Mouse (Mus musculus) splenic B cell, adult 2 months (primary cell): ENCODE measurements at regions not wholly inside any gene's neighbourhood (a gene's known extent, or its start where the extent isn't known, plus 50 kb on each side); places are given as distances from the start of the nearest gene placed in this dataset.

ENCODE experiments used
- DNase-seq: peaks from one replicate; pipeline ENCODE4 v3.0.0-alpha.2; 2011; ENCODE audit warnings: low read depth, low spot score
- H3K27me3 ChIP-seq: 2 replicates; pipeline ENCODE4 v1.6.1; 2012; ENCODE audit warnings: mild to moderate bottlenecking, low read length, moderate library complexity, mixed read lengths; ENCODE audit not compliant: control insufficient read depth, poor library complexity, insufficient read depth, severe bottlenecking
- H3K36me3 ChIP-seq: 2 replicates; pipeline ENCODE4 v1.6.1; 2012; ENCODE audit warnings: mild to moderate bottlenecking, low read length, moderate library complexity, mixed read lengths; ENCODE audit not compliant: control insufficient read depth, poor library complexity, insufficient read depth, severe bottlenecking

DNA sequence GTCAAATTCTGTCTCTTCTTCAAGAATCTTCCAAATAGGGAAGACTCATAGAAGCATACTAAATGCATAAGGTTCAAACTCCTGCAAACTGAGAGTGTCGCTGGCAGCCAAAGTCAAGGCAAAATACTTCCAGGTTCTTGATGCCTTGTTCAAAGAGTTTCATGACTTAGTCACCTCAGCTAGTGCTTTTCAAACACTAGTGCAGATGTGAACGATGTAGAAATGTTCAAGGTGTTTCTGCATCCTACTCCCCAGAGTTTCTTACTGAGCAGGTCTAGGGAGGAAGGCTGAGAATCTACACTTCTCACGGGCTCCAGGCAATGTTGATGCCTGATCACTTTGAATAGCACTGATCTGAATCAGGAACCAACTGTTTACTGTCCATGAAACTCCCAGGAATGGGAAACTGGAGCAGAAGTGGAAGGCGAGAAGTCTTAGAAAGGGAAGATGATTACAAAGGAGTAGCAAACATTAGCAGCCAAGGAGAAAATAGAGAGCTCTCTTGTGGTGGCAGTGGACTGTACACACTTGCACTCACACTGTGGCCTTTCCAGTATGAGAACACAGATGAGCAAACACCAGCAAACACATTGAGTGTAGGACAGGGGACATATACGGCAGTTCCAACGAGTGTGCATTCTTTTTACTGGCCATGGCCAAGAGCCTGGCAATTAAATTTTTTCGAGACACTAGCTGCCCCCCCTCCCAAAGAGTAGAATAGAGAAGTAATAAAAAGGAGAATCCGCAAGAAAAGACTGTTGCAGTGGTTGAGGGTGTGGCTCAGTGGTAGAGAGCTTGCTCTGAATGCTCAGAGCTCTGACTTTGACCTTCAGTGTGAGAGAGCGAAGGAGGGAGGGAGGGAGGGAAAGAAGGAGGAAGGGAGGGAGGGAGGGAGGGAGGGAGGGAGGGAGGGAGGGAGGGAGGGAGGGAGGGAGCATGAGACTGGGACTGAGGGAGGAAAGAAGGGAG, 247.4 kb upstream of the Fn1 start:
- no peak for DNase-seq
- Histone ChIP-seq H3K27me3 (no peaks in the 10 kb centered on the region), H3K36me3 (no peaks in the 10 kb centered on the region)

DNA sequence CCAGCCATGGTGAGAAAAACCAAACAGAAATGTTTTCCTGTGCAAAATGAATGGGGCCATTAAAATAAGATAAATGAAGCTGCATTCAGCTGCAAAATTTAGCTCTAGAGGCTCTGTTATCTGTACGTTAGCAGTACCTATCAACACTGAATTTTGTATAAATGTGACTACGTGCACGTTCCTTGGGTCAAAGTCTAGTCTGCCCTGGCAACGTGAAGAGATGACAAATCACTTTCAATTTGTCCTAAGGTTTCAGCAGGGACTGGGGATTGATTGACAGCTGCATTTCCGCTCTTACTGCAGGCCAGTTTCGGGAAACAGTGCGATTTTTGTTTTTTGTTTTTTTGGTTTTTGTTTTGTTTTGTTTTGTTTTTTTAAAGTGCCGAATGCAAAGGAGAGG, 246.1 kb upstream of the Fn1 start:
- H3K27me3 ChIP-seq: no peaks in the 10 kb centered on the region
- no peak for DNase-seq

DNA sequence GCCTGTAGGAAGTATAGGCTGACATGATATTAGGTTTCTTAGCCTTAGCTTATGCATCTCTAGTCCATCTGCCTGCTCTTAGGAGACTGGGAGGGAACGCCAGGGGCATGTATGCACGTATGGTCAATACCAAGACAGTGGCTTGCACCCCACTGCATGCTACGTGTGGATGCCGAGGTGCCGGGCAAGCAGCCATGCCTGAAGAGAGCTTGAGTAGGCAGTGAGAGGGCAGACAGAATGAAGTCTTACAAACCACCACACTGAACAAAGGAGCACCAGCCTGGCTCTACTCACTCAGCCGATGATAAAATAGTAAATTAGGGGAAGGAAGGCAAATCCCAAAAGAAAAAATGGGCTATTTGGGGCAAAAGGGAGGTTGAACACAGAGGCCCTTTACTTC, 245.2 kb upstream of the Fn1 start:
- DNase-seq: no peak
- H3K27me3 ChIP-seq: no peaks in the 10 kb centered on the region
- H3K36me3 ChIP-seq: no peaks in the 10 kb centered on the region

More for the DNA sequence above, 246.1 kb upstream of the Fn1 start:
- no peaks in the 10 kb centered on the region for H3K36me3 ChIP-seq

DNA sequence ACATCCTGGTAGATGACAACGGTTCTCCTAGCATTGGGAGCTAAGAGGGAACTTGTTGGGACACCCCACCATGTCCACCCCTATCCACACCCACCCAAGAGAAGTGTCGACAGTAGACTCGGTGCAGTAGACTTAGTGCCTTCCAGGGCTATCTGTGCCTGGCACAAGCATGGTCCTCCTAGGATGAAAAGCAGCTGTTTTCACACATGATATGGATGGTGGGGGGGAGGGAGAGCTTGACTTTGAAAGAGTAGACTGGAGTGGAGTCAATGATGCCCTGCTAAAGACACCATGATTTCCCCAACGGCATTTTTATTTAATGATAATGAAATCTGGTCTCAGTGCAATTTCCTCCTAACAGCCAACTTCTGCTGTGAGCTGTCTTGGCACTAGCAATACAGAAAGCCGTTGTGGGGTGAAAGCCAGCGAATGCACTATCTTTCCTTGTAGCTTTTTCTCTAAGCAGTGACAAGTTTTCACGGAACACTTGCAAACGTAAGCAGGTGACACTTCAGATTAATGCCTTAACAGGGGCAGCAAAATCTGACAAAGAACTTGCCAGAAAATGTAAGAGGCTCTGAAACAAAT, 244.6 kb upstream of the Fn1 start:
- Histone ChIP-seq H3K36me3 (no peaks in the 10 kb centered on the region), H3K27me3 (no peaks in the 10 kb centered on the region)
- no peak for DNase-seq

DNA sequence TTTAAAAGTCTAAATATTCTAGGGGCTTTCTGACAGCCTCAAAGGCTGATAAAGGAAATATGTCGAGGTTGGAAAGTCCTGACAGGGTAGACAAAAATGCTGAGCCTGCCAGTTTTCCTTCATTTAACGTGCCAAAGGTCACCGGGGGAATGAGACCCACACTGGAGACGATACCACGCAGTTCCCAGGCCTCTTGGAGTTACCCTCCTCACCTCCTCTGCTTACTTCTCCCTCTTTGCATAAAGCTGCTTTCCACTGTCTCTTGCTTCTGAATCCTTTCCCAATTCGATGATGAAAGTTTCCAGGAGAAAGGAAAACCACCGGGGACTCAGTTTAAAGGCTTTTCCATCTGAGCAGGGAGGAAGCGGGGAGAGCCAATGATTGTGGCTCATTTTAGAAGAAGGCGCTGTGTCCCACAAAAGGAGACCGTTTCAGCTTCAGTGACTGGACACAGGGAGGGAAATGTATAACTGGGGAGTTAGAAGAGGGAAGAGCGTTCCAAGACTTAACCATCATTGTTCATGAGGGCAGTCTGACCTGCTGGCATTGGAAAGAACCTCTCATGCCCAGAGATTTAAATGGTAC, 243.2 kb upstream of the Fn1 start:
- no peaks in the 10 kb centered on the region for H3K27me3 ChIP-seq
- H3K36me3 ChIP-seq: no peaks in the 10 kb centered on the region
- no peak for DNase-seq

DNA sequence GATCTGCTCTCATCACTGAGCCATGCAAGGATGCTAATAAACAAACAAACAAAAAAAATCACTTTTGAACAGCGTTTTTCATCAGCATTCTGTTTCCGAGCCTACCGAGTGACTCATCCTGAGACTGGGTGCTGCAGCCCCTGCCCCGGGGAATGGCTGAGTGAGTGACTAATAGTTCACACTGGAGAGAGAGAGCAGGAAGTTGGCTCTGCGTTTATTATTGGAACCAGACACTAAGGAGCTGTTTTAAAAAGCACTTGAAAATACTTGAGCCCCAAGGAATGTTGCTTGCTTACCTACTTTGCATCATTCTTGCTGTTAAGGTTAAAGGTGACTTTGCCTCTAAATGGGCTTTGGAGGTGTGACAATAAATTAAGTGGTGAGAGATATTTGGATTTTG, 240.6 kb upstream of the Fn1 start:
- DNase-seq: no peak
- Histone ChIP-seq H3K36me3 (no peaks in the 10 kb centered on the region), H3K27me3 (no peaks in the 10 kb centered on the region)

DNA sequence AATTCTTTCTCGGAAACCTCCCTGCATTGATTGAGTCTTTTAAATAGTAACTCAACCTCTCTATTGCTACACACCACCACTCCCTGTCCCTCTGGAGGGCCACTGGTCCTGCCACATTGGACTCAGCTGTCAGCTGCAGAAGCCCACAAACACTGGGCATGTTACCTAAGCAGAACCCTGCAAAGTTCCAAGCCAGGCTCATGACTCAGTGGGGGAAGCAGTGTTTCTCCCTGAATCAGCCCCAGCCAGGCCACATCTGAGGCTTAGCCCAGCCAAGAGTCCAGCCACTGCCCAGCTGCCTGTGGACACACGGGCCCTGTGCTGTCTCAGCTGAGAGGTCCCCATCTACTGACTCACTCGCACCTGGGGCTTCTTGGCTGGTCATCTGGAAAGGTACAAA, 234.8 kb upstream of the Fn1 start:
- no peaks in the 10 kb centered on the region for H3K36me3 ChIP-seq
- no peaks in the 10 kb centered on the region for H3K27me3 ChIP-seq
- no peak for DNase-seq

DNA sequence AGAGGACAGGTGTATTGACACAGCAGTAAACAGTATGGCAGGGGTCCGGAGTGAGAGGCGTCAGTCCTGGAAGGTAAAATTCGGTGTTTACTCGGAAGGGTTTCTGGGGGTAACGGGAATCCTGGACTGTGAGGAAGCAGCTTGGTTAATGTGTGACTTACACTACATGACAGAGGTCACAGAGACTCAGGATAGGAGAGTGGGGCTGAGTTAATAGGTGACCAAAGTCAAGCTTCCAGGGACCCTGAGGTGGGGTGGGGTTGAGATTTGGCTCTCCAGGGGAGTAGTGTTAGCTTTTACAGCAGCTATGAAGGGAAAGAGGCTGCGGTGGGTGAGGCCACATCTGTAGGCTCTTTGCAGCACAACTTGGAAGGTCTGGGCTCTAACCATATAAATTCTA, 233.9 kb upstream of the Fn1 start:
- Histone ChIP-seq H3K36me3 (no peaks in the 10 kb centered on the region), H3K27me3 (no peaks in the 10 kb centered on the region)
- DNase-seq: no peak

DNA sequence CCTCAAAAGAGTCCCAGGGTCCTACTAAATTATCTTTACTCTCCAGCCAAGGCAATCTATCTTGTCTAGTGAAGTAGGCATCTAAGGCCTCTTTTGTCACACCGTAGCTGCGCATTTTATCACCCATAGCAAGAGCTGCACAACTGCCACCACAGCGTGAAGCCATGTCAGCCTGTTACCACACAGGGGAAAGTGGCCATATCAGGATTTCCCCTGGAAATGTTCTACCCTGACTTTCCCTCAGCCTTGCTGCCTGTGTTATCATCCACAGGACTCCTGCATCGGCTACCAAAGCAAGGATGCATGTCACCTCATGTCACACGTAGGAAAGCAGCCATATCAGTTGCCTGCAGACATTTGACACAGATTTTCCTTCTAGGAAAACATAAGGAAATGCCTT, 233.2 kb upstream of the Fn1 start:
- H3K36me3 ChIP-seq: no peaks in the 10 kb centered on the region
- no peak for DNase-seq
- no peaks in the 10 kb centered on the region for H3K27me3 ChIP-seq

DNA sequence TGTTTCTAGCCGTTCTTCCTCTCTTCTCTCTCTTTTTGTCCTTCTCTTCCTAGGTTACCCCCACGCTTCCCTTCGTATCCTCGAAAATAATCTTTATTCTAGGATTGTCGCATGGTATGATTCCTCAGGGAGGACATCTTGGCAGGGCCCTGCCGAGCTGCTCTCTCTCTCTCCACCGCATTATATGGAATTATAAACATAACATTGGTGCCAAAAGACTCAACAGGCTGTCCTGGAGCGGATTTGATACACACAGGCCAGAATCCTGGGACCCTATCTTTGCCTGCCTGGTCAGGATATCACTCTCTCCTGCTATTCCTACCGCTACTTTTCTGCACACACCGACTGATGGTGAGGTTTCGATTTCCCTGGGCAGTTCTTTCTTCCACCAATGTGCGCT, 228.9 kb upstream of the Fn1 start:
- H3K27me3 ChIP-seq: no peaks in the 10 kb centered on the region
- no peak for DNase-seq

DNA sequence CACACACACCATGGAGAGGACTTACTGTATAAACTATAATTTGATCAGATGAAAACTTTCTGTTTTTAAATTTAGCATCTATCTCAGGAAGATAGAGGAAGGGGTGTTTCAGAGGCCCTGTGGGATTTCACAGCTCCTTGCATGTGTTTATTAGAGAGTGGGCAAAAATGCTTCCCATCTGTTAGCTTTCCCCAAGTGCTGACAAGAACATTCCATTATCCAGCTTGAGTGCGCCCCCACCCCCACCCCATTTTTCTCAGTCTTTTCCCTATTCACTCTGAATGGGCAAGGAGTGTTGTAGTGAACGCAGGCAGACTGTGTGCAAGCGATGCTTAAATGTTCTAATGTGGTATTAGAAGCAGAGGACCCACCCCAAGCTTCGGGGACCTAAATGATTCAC, 228.2 kb upstream of the Fn1 start:
- Histone ChIP-seq H3K36me3 (no peaks in the 10 kb centered on the region), H3K27me3 (no peaks in the 10 kb centered on the region)
- DNase-seq: no peak

More for the DNA sequence above, 228.9 kb upstream of the Fn1 start:
- H3K36me3 ChIP-seq: no peaks in the 10 kb centered on the region

DNA sequence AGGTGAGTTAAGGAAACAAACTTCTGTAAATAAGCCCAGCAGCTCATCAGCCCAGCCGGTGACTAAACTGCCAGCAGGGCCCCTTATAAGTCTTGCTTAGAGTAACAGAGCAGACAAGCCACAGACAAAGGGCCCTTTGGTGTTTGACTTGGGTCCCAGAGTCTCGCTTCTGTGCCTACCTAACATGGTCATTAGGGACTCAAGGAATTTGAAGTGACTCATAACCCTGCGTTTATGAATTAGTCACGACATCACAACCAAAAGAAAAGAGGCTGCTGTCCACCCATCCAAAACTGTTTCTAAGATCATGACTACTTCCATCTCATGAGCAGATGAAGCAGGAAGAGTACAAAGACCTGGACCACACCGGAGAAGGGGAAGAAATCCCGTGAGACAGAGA, 227.5 kb upstream of the Fn1 start:
- no peak for DNase-seq
- Histone ChIP-seq H3K36me3 (no peaks in the 10 kb centered on the region), H3K27me3 (no peaks in the 10 kb centered on the region)

DNA sequence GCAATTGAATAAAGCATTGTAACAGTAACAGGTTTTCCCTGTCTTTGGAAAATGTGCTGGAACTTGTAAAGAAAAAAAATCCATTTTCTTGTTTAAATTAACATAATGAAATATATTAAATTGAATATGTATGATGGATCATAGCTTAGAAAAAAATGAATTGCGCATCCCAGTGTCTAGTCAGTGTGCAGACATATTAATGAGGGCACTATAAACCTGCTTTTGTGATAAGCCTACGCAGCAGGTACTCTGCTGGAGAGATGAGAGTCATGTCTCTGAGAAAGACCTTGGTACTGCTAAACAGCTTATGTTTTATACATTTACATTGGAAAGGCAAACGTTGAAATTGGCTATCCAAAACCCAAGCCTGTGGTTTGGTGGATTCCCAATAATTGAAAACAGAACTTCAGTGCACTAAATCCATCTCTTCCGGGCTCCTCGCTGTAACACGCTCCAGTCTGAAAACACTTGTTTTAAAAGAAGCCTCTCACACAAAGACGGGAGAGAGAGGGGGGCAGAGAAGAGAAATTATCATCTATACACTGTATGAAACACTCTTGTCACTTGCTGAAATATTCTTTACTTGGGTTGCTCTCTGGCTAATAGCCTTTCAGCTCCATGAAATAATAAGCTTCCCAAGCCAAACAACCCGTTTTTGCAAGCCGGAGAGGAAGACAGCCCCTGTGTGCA, 223.9 kb upstream of the Fn1 start:
- Histone ChIP-seq H3K36me3 (no peaks in the 10 kb centered on the region), H3K27me3 (no peaks in the 10 kb centered on the region)
- DNase-seq: no peak

DNA sequence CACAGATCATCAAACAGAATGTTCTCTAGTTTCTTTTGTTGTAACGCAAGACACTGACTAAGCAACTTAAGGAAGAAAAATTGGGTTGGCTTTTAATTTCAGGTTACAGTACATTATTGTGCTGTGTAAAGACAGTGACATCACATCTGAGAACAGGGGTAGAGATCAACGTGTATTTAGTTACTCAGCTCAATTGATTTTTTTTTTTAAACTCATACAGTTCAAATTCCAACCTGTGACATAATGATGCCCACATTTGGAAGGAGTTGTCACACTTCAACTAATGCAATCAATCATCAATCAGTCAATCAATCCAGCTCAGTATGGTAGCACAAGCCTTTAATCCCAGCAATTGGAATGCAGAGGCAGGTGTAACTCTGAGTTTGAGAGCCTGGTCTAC, 221.0 kb upstream of the Fn1 start:
- H3K36me3 ChIP-seq: no peaks in the 10 kb centered on the region
- no peak for DNase-seq
- no peaks in the 10 kb centered on the region for H3K27me3 ChIP-seq

DNA sequence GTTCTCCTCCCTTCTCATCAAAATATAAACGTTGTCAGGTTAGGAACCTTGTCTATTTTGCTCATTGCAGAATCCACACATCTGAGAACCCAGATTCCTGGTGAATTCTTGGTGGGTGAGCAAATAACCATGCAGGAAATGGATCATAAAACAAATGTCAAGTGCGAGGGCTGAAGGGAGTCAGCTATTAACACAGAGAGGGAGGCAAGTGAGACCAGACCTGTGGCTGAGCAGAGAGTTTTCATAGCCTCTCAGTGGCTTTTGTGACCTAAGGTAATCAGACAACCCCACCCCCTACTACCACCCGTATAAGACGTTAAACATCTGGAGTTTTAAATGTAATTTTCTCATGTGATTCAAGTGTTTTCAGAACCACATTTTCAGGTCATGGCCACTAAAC, 212.7 kb upstream of the Fn1 start:
- Histone ChIP-seq H3K36me3 (no peaks in the 10 kb centered on the region), H3K27me3 (no peaks in the 10 kb centered on the region)
- DNase-seq: no peak
